Mouse (Mus musculus) 3T3-L1 (cell line): ENCODE results near the gene Kat7.

Experiments used
- DNase-seq: peaks from one replicate; pipeline ENCODE4 v3.0.0-alpha.2; 2015; ENCODE audit warnings: low read depth, low spot score

Kat7 gene

DNA sequence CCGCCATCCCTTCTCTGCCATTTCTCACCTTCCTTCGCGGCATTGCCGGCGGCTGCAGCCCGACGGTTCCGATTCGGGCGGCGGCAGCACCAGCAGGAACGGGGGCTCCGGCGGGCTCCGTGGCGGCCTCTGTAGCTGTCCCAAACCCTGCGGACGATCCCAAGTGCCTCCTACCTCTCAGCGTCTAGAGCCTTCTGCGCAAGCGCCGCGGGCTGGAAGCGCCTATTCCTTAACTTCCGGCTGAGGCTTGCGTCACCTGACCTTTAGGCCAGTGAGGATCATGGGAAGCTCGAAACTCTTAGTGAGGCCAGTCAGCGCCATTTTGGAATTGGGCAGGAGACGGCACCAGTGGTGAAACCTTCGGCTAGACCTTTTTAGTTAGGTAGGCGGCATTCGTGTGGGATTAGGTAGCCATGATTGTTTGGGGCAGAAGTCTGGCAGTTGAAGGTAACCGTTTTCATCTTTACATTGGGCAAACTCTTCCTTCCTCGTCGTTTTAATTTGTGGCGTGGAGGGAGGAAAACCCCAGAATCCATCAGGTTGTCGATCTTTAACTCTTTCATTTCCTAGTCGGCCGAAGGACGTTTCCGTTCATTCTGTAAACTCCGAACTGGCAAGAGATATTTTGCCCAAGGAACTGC, at the start of gene Kat7:
Gene Kat7, minus strand, starts transcription at position 240 of the 641 bp plus-strand sequence.
- peak; percentile 100 for DNase-seq

DNA sequence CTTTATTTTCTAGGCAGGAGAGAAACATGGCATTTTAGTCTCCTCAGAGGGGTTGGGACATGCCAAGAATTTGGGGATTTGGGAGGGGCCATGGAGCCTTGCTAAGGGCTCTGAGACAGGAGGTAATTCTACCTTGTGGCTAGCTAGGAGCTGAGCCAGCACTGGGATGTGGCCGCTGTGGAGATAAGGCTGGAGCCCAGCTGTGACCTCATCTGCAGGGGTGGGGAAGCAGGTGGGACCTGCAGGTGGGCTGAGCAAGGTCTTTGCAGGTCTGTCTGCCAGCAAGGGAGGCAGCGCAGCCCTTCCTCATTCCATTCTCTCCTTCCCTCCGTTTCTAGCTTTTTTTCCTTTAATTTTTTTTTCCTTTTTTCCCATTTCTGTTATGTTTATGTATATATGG, 48.2 kb upstream of the Kat7 start:
- DNase-seq: no peak

DNA sequence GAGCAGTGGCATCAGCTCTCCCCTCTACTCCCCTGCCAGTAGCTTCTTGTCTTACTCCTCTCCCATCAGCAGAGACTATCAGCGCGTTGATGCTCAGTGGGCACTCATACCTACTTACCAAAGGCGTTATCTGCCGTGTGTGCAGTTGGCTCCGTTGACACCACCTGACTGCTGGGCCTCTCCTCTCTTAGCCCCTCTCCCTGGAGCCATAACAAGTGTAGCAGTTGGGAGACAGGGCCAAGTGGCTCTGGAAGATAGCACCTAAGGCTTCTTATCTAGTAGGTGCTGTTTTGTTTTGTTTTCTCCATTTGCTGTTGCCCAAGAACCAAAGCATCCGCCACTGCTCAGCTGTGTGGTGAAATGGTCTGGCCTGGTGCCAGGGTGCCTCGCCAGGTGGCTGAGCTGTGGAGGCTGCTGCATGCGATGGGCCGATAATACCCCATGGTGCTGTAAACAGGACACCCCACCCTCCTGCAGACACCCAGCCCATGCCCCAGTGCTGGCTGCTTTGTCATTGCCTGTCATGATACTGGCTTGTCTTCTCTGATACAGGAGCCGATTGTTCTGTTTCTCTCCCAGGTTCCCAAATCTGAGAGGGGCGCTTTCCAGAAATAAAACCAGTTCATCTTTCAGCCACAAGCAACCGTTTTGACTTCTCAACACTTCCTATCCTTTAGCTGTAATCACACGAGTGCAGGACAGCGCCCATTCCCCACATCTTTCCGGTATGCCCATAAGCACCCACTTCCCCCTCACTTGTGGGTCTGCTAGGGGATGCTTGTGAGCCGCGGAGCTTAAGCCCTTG, 46.6 kb upstream of the Kat7 start:
- DNase-seq: no peak

DNA sequence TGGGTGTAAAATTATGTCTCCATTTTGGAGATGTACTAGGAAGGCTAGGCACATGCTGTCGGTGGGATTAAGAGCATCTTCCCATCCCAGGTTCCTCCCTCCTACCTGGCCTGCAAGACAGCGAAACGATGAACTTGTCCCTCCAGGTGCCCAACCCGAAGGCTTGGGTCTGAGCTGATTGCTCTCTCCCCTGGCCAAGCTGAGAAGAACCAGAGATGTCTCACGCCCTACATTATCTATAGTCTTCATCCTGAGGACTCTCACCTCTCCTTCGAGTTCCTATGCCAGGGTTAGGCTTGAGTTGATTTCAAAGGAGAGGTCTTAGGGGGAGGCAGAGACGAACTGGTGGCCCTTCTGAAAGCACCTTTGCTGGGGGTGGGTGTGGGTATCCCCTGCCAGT, 46.0 kb upstream of the Kat7 start:
- no peak for DNase-seq

DNA sequence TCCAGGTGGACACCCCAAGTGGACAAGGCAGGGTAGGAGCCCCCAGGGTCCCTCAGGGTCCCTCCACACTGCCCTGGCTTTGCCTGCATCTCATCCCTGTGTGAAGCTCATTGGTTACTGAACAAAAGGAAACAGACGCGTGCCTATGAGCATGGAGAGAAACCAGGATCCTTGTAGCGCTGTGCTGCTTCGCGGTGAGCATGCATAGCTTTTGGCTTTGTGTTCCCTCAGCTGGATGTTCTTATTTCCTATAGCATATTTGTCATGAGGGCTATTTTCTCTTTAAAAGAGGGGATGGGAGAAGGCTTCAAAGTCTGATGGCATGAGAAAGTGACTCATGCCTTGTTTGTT, 45.6 kb upstream of the Kat7 start:
- DNase-seq: no peak

DNA sequence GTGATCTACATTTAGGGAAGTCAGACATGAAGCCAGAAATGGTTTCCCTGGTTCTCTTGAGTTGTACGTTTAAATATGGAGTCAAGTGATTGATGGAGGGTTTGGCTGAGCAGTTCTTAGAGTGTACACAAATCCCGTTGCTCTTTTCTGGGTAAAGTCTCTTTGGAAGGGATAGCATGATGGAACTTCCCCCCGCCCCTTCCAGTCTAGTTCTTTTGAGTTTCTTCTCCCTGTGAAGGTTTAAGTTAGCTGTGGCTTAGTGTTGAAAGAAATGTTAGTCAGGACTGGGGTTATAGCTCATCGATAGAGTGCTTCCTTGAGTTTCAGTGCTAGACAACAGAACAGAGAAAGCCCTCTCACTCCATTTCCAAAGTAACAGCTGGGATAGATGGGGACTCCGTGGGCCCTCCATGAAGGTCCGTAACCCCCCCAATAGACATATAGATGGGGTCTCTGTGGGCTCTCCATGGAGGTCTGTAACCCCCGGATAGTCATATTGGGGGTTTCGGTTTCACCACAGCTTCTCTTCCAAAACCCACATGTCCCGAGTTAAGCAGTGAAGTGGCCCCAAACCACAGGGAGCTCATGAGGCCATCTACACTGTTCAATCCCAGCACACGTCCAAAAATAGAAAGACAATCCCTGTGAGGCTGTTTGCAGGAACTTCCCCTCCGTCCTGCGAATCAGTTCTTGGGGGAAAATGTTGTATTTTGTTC, 45.1 kb upstream of the Kat7 start:
- DNase-seq: no peak

DNA sequence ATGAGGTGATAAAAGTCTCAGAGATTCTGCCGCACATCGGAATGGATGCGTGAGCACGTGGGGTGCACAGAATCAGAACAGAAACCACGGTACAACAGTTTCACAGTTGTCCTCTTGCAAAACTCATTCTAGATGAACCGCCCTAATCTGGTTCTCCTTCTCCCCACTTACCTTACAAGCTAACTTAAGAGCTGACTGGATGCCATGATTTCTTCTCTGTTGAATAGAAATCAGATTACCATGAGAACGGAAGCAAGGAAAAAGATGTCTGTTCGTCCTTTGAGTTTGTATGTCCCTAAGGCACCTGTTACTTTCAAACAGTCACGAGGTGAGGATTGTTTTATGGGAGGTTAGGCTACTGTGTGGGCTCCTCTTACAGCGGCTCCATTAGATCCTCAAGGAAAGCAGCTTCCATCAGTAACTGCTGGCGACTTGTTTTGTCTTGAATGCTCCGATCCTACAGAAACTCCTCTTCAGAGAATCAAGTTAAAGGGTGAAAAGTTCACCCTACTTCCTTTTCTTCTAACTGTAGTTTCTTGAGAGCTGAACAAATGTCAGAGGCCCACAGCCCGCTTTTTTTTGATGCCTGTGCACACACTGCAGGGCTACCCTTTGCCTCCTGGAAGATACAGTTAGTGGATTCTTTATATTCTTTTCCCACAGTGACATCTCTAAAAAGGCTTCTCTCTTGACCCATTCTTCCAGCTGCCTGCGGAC, 44.3 kb upstream of the Kat7 start:
- DNase-seq: no peak

DNA sequence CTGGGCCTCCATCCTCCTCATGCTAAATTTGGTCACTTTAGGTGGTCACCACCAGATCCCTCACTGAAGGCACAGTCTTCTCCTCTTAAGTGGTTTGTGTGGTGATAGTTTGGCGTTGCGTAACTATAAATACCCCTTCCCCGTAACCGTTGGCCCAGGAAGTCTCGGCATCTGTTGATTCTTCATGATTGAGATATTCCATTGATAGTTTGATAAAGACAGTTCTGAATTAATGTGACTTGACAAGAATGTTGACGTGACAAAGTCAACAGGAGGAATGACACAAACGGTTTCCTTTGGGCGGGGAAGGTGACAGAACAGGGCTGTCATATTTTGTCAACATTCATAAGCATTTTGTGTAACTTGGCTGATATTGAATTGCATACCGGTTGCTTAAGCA, 43.2 kb upstream of the Kat7 start:
- no peak for DNase-seq

DNA sequence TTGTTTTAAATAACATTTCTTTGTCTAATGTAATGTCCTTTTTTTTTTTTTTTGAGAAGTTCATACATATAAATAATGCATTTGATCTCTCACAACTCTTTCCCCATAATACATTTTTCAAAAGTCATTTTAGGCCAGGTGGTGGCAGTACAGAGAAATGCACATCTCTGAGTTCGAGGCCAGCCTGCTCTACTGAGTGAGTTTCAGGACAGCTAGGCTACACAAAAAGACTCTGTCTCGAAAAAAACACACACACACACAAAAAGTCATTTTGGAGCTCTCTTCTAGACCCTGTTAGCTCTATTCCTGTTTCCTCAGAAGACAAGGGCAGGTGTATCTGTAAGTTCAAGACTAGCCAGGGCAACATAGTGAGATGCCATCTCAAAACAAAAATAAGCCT, 42.6 kb upstream of the Kat7 start:
- DNase-seq: no peak

DNA sequence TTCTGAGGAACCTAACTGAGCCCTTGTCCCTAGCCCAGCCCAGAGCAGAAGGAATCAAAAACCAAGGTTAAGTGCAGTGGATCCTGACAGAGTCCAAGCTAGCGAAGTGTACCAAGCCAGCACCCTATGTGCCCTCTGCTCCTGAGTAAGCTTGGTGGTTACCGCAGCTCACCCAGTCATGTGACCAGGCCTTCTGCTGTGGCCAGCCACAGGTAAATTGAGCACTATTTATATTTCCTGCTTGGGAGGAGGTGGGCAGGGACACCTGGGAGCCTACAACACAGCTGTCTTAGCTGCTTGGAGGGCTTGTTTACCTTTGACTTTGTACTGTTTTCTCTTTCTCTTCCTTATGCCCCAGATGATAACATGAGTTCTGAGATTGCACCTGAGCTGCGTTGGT, 40.9 kb upstream of the Kat7 start:
- DNase-seq: no peak

DNA sequence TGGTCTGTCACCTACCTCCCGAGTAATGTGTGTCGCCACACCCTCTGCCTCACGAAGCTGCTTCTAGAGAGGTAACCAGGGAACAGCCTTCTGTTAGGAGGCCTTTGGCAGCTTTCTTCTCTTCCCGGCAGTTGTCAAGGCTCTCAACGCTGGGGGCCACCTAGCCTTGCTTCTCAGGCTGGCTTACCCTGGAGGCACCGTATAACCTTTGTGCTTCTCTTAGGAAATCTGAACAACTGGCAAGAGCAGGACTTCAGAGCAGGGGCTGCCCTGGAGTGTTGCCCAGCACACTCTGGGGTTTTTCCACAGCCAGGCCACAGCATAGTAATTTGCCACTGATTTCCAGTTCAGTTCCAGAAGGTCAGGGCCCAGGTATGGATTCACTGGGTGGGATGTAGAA, 40.2 kb upstream of the Kat7 start:
- peak; percentile 19 for DNase-seq

DNA sequence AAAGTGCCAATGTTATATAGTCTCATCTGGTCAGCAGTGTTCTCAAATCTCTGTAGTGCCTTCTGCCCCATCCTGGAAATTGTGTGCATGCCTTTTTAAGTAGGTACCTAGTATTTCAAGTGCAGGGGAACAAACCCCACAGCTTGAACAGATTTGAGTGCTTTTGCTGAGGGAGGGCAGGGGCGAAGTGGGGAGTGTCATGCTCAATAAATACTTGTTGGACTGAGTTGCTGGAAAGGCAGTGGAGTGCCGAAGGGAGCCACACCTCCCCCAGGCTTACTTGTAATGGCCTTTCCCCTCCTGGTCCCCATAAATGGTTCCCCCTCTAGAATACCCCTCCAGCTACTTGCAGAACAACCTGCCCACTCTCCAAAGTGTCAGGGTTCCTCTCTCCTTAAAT, 34.1 kb upstream of the Kat7 start:
- DNase-seq: no peak

DNA sequence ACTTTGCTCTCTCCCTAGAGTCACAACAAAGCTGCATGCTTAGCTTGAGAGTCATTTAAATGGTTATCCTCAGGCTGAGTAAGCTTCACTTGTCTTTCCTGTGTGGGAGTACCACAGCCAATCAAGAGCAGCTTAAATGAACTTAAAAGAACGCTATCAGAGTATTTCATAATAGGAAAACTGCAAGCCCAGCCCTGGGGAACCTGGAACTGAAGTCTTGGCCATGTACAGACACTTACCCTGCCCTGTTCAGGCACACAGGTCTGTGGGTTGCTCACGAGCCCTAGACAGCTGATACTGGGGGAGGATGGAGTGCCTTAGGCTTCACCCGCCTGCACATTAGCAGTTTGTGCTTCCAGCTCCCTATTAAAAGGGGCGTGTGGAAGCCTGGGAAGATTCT, 33.1 kb upstream of the Kat7 start:
- peak; percentile 24 for DNase-seq

DNA sequence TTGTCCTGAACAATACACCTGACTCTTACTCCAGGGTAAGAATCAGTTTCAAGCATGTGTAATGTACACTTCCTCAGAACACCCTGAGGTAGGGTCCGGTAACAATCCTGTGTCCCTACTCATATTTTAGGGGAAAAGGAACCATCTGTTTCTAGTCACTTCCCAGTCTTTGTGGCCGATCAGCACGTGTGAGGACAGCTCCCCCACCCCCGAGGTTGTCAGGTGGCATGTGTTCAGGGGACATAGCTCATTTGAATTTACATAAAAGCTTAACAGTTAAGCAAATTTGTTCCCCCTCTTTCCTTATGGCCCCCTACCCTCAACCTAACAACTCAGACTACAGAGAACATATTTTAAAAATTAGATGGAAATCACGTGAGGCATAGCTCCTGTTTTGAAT, 30.6 kb upstream of the Kat7 start:
- no peak for DNase-seq

DNA sequence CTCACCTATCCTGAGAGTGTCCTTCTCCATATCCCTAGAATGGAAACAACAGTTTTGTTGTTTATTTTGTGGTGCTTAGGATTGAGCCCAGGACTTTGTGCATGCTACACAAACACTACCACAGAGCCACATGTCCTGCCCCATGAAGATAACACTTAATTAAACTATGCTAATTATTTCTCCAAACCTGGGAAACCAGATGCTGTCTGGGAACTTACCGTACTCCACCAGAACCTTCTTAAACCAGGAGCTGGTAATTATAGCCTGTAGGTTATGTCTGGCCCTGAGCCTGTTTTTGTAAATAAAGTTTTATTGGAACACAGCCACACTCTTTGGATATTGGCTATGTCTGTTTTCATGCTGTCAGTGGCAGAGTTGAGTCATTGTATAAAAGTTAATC, 30.2 kb upstream of the Kat7 start:
- no peak for DNase-seq

DNA sequence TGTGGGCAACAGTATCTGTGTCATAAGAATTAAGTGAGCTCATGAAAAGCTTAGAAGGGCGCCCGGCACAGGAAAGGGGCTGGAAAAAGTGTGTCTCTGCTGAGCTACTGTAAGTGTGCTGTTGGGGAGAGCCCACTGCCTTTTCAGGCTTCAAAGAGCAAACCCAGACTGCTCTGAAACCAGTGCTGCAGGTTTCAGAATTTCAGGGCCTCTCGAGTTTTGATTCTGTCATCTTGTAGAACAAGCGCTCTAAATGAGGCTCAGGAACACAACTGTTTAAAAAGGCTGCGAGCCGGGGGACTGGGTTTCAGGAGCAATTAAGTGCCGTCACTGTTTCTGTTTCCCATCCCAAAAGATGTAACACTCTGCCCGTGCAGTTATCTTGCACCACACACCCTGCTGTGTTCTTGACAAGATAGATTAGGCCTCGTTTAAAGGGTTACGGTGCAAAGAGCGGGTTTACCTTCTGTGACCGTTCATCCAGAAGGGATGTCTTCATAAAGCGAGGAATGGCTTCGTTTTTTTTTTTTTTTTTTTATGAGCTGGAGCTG, 29.5 kb upstream of the Kat7 start:
- DNase-seq: no peak

DNA sequence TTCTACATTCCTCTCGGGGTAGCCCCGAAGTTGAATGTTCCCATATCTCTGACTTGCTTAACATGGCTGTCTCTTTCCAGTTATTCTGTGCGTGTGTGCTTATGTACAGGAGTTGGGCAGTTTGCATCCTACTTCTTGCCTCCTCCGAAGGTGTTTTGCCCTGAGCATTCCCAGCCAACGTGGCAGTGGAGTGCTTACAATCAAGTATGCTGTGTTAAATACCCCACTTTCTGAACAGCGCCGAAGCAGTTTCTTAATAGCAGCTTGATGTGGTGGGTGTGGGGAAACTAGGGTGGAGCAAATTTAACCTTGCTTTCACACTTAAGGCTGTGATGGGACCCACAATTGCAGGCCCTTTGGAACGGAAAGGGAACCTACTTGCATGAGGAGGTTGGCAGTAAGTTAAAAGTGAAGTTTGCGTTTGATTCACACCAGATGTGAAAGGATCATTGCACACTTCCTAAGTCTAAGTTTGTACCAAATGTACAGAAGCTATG, 27.8 kb upstream of the Kat7 start:
- no peak for DNase-seq

DNA sequence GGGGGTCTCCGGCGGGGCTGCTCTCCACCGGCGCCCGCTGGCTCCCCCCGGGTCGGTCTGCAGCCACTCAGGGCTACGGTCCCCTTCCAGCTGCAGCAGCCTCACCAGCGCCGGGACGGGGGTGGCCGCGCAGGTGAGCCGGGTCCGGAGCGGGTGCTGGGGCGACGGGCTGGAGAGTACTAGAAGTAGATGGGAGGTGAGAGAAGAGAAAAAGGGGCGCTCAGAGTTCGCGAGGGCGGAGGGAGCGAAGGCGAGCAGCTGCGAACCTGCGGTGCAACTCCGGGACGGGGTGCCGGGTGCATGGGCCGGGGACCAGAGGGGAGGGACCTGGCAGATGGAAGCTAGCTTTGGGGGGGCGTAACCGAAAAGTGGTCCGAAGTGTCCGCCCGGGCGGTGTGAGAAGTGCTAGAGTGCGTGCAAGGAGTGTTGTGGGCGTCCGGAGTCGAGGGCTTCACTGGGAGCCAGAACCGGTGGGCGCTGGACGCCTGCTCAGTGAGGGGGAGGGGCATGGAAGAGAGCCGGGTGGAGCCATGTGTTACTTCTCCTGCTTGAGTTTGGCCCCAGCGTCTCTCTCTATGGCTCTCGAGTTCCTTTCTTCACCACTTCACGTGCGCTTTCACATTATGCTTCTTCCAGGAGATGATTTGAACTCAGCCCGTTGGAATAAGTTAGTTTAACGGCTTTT, 27.2 kb upstream of the Kat7 start:
- DNase-seq: peak; percentile 36

DNA sequence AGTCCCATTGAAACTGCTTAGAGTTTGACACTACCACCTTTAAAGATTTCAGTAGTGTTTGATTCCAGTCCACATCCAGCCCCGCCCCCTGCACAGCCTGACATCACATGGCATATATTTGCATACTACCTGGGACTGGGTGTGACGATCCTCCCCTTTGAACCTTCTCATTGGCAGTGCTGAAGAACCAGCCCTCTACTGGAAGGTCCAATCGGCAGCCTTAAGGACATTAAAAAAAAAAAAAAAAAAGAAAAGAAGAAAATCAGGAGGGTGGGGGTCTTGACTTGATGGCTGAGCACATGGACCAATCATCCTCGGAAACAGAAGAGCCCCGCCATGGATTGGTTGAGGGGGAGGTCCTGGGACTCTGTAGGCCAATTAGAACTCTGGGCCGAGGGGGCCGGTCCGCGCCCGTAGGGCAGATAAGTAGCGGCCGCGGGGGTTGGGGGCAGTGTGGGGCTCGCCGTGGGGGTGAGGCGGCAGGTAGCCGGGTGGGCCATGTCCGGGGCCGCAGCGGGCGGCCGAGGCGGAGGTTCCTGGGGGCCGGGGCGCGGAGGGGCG, 26.6 kb upstream of the Kat7 start, which contains the start of gene Fam117a:
Gene Fam117a, plus strand, starts transcription at position 451 of the 561 bp plus-strand sequence.
- DNase-seq: peak; percentile 94

DNA sequence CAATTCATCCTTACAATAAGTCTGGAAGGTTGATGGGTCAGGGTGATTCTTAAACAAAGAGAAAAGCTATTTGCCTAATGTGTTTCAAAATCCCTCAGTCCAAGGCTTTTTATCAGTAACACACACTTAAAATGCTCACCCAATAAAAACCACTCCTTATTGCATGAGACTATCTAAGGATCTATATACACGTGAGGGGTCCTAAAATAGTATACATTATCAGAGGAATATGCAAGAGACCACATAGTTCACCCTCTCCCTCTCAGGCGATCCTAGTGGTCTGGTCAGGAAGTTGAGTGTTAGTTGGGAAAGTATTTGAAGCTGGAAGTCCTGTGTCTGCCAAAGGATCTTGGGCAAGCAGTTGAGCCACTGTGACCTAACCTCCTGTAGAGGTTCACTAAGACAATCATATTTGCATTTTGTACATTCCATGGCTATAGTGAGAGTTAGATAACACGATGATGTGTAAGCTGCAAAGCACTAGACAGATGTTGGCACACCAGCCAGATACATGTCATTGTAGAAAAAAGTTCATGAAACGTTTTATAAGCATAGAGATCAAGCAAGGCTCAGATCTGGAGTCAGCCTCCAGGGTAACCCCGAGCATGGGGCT, 24.5 kb upstream of the Kat7 start:
- peak; percentile 51 for DNase-seq
